Mouse (Mus musculus) limb, embryonic 10.5 days (tissue): Measurements from ENCODE around the gene Spic. TPM values are rescaled to one million over a fixed set of nuclear protein-coding genes. Genes with fewer than 3 reads are reported as not detected.
A peak's percentile ranks its signal among the peaks of the same experiment; 100 is the strongest.

ENCODE experiments used
- DNase-seq: peaks from one replicate; pipeline ENCODE4 v3.0.0-alpha.2; 2017; ENCODE audit warnings: low spot score
- H3K27ac ChIP-seq: fragments of 300-500 bp; sonication (generic); 2 replicates; pipeline ENCODE4 v1.5.1; 2016; ENCODE audit warnings: mild to moderate bottlenecking
- H3K27me3 ChIP-seq: fragments of 300-500 bp; sonication (generic); 2 replicates; pipeline ENCODE4 v1.6.1; 2016; ENCODE audit warnings: low read depth, mild to moderate bottlenecking; ENCODE audit not compliant: poor library complexity, severe bottlenecking
- H3K36me3 ChIP-seq: fragments of 300-500 bp; sonication (generic); 2 replicates; pipeline ENCODE4 v1.6.1; 2016; ENCODE audit warnings: mild to moderate bottlenecking, moderate library complexity
- H3K4me1 ChIP-seq: fragments of 300-500 bp; sonication (generic); 2 replicates; pipeline ENCODE4 v1.6.1; 2016
- H3K4me3 ChIP-seq: fragments of 300-500 bp; sonication (generic); 2 replicates; pipeline ENCODE4 v1.5.1; 2016; ENCODE audit warnings: mild to moderate bottlenecking, moderate library complexity
- H3K9me3 ChIP-seq: fragments of 300-500 bp; sonication (generic); replicated peaks from 2 replicates; pipeline ENCODE4 v1.6.1; 2016; ENCODE audit warnings: mild to moderate bottlenecking
- WGBS: fragments of 180-500 bp; shearing (Covaris S2); methylation state at CpG from one replicate; pipeline ENCODE4 v1.1.7; 2016; 5-methylcytosine and 5-hydroxymethylcytosine counted together
- polyA plus RNA-seq: library from polyadenylated mRNA; unstranded; fragments of >200 nt; fragmentation: Nextera tagmentation; extraction: Ambion mirVana; gene quantifications from 2 replicates; pipeline ENCODE4 v1.2.1, GENCODE M21; 2016

Spic gene
- polyA plus RNA-seq, 1 experiment from 2014 or later = not detected

- H3K27ac ChIP-seq = 0 out of 2 replicates have a peak overlapping the region, but pooled peaks have one; percentile 20
- WGBS = 76% methylated on average over 3 of the region's 3 CpGs
- no peaks in the 10 kb centered on the region for H3K27me3 ChIP-seq
- H3K9me3 ChIP-seq = no peaks in the 10 kb centered on the region
- H3K36me3 ChIP-seq = no peaks in the 10 kb centered on the region
- no peak for DNase-seq
- no peak overlapping the region for H3K4me3 ChIP-seq
- H3K4me1 ChIP-seq = peaks cover 12% of the 10 kb centered on the region; the same call in 1 of the 2 replicates
Measured at GRCm38 (mm10) chr10:88626176-88626575, 58.6 kb downstream of the Spic start.

Other genes starting within 250 kb of the Spic start
- gene Sycp3, start 225.4 kb downstream of the Spic start, polyA plus RNA-seq = 0.21 TPM in 1 of 2 replicates, not detected in the other
- gene Chpt1, start 180.9 kb downstream of the Spic start, polyA plus RNA-seq = 16.0 and 19.9 TPM in 2 replicates
- 6.3 and 8.0 TPM in 2 replicates for gene Mybpc1, start 79.9 kb downstream of the Spic start, polyA plus RNA-seq
- 149 and 174 TPM in 2 replicates for gene Arl1, start 45.8 kb upstream of the Spic start, polyA plus RNA-seq
- 25.8 and 27.7 TPM in 2 replicates for gene Utp20, start 141.8 kb upstream of the Spic start, polyA plus RNA-seq
- gene Slc5a8, start 201.0 kb upstream of the Spic start, polyA plus RNA-seq = 0.08 and 0.14 TPM in 2 replicates